Mouse (Mus musculus) MEL (cell line): ENCODE data around the gene Echs1.

ENCODE experiments used
- CTCF ChIP-seq, 3 experiments: IDR thresholded peaks in 2 of 3; conservative IDR thresholded peaks in 1 of 3; 2 replicates each; pipeline ENCODE4 v1.5.1; 2011 to 2012; ENCODE audit warnings: low read length in 3 of 3, low read depth in 2 of 3, mild to moderate bottlenecking in 2 of 3, improper control_type of control experiment in 1 of 3, inconsistent platforms in 1 of 3, mixed read lengths in 1 of 3, moderate library complexity in 1 of 3; ENCODE audit not compliant: control insufficient read depth in 1 of 3, insufficient read depth in 1 of 3, poor library complexity in 1 of 3, severe bottlenecking in 1 of 3
- MYC ChIP-seq: IDR thresholded peaks from 2 replicates; pipeline ENCODE4 v1.6.1; 2011; ENCODE audit warnings: low read depth, mild to moderate bottlenecking, low read length, improper control_type of control experiment, moderate library complexity
- NRF1 ChIP-seq: IDR thresholded peaks from 2 replicates; pipeline ENCODE4 v1.6.1; 2014; ENCODE audit warnings: low read depth, mild to moderate bottlenecking, inconsistent platforms, low read length, improper control_type of control experiment, moderate library complexity; ENCODE audit not compliant: poor library complexity, insufficient read depth, severe bottlenecking
- POLR2A ChIP-seq, 2 experiments: IDR thresholded peaks; 2 replicates each; pipeline ENCODE4 v1.6.1; 2011 to 2012; ENCODE audit warnings: low read length in 2 of 2, mild to moderate bottlenecking in 2 of 2, control low read depth in 1 of 2, improper control_type of control experiment in 1 of 2, low read depth in 1 of 2, moderate library complexity in 1 of 2; ENCODE audit not compliant: control insufficient read depth in 1 of 2, insufficient read depth in 1 of 2, poor library complexity in 1 of 2
- RAD21 ChIP-seq: IDR thresholded peaks from 2 replicates; pipeline ENCODE4 v1.6.1; 2011; ENCODE audit warnings: mild to moderate bottlenecking, low read depth, low read length, improper control_type of control experiment
- RCOR1 ChIP-seq: IDR thresholded peaks from 2 replicates; pipeline ENCODE4 v1.6.1; 2012; ENCODE audit warnings: low read depth, mild to moderate bottlenecking, inconsistent platforms, low read length, improper control_type of control experiment
- TBP ChIP-seq: IDR thresholded peaks from 2 replicates; pipeline ENCODE4 v1.8.0; 2011; ENCODE audit warnings: low read depth, low read length, improper control_type of control experiment
- ZC3H11A ChIP-seq: IDR thresholded peaks from 2 replicates; pipeline ENCODE4 v1.6.1; 2012; ENCODE audit warnings: low read depth, mild to moderate bottlenecking, inconsistent platforms, low read length, improper control_type of control experiment

- no peak for TF ChIP-seq POLR2A (IDR thresholded peaks at IDR 0.05; ENCODE audit: control insufficient read depth in 1 of 2, insufficient read depth in 1 of 2, low read depth in 1 of 2, low read length in 2 of 2, poor library complexity in 1 of 2)
- no peak for TF ChIP-seq MYC
- no peak for TF ChIP-seq CTCF (IDR thresholded peaks at IDR 0.05 in 2 of 3, conservative IDR thresholded peaks at IDR 0.05 in 1 of 3; ENCODE audit: control insufficient read depth in 1 of 3, insufficient read depth in 1 of 3, low read depth in 2 of 3, low read length in 3 of 3, poor library complexity in 1 of 3, severe bottlenecking in 1 of 3)
- no peak for TF ChIP-seq TBP
- TF ChIP-seq RAD21, result no peak
- no peak for TF ChIP-seq RCOR1
- TF ChIP-seq ZC3H11A, result no peak
- TF ChIP-seq NRF1, result no peak
Observed at GRCm38 (mm10) chr7:140160363-140160762, 44.1 kb upstream of the Echs1 start.
